Mouse (Mus musculus) spleen, adult 2 months (tissue): ENCODE measurements around the gene Tmem243.

Experiments used
- CTCF ChIP-seq: fragments of 200-500 bp; IDR thresholded peaks from 2 replicates; pipeline ENCODE4 v1.5.1; 2011; ENCODE audit warnings: mild to moderate bottlenecking, inconsistent platforms; ENCODE audit not compliant: insufficient read depth, insufficient read length, insufficient replicate concordance; ENCODE audit errors: extremely low read depth
- POLR2A ChIP-seq: fragments of 200-500 bp; IDR thresholded peaks from 2 replicates; pipeline ENCODE4 v1.6.1; 2011; ENCODE audit warnings: low read depth, low read length, inconsistent platforms

- TF ChIP-seq CTCF (no peak), POLR2A (no peak)
Measured at GRCm38 (mm10) chr5:9069599-9070209, 30.8 kb upstream of the Tmem243 start.
